13 mouse cellular contexts compared by ENCODE assay signal in genomic region chr15:31369125-31369612, GRCm38 (mm10). TPM values are rescaled to one million over a fixed set of nuclear protein-coding genes. Genes with fewer than 3 reads are reported as not detected.
DNase-seq lines count a peak whose midpoint lies in the region; ATAC-seq and TF ChIP-seq lines count a peak whose summit lies in the region.
"Had no signal": no experiment of that assay in that cellular context is flagged by ENCODE, and none has a peak within 500 bp of the region (broad histone marks: within the 10 kb centered on the region; RNA-seq: fewer than 3 reads in every experiment).

No protein-coding gene starts in this region.

- no peak for TF ChIP-seq CTCF in lung, embryonic 14.5 days (IDR thresholded peaks at IDR 0.05; ENCODE audit: low read depth)
- no peak for TF ChIP-seq CTCF in intestine, postnatal 0 days (IDR thresholded peaks at IDR 0.05; ENCODE audit: low read depth)

- no peak for ATAC-seq in forebrain, embryonic 11.5 days (replicated peaks; ENCODE audit: low FRiP score)
- no peak for ATAC-seq in lung, embryonic 14.5 days (ENCODE audit: insufficient read depth)
- ATAC-seq in neural tube, embryonic 11.5 days (ENCODE audit: insufficient read depth, low FRiP score, low TSS enrichment): no peak
- no peak for ATAC-seq in intestine, postnatal 0 days

- peak; percentile 17 for DNase-seq in forebrain, embryonic 10.5 days (ENCODE audit: extremely low spot score, low spot score)
- no peak for DNase-seq in forebrain, embryonic 11.5 days (ENCODE audit: low spot score)
- DNase-seq in lung, embryonic 14.5 days: no peak
- no peak for DNase-seq in lung, postnatal 4 days
- peak; percentile 92 for DNase-seq in MEL-GATA-1-ER (ENCODE audit: extremely low read depth, low read depth)
- peak; percentile 22 for DNase-seq in neural tube, embryonic 11.5 days (ENCODE audit: low spot score)
- no peak for DNase-seq in urinary bladder, postnatal 10 days (ENCODE audit: low spot score)
- DNase-seq: cerebellum, postnatal 36 days; kidney, adult 18-20 months; lung, adult 18-20 months; thymus, postnatal 14 days had no signal

- 12% methylated on average over 12 of the region's 12 CpGs for WGBS in forebrain, embryonic 10.5 days
- 13% methylated on average over 12 of the region's 12 CpGs for WGBS in forebrain, embryonic 11.5 days
- 6% methylated on average over 12 of the region's 12 CpGs for WGBS in lung, embryonic 14.5 days
- 11% methylated on average over 12 of the region's 12 CpGs for WGBS in neural tube, embryonic 11.5 days
- WGBS in intestine, postnatal 0 days: 22% methylated on average over 12 of the region's 12 CpGs

- no peaks in the 10 kb centered on the region for H3K36me3 ChIP-seq in forebrain, embryonic 10.5 days (replicated peaks)
- no peaks in the 10 kb centered on the region for H3K36me3 ChIP-seq in forebrain, embryonic 11.5 days (ENCODE audit: control insufficient read depth, insufficient read depth, low read length)
- no peaks in the 10 kb centered on the region for H3K36me3 ChIP-seq in lung, embryonic 14.5 days (ENCODE audit: insufficient read depth)
- H3K36me3 ChIP-seq in neural tube, embryonic 11.5 days (ENCODE audit: control insufficient read depth, insufficient read depth, low read length): no peaks in the 10 kb centered on the region
- no peaks in the 10 kb centered on the region for H3K36me3 ChIP-seq in intestine, postnatal 0 days (ENCODE audit: control insufficient read depth, insufficient read depth)

- H3K4me3 ChIP-seq in forebrain, embryonic 10.5 days: no peak overlapping the region
- H3K4me3 ChIP-seq in forebrain, embryonic 11.5 days (ENCODE audit: low read depth, low read length): no peak overlapping the region
- no peak overlapping the region for H3K4me3 ChIP-seq in lung, embryonic 14.5 days (ENCODE audit: low read depth, low read length)
- H3K4me3 ChIP-seq in neural tube, embryonic 11.5 days (ENCODE audit: low read depth, low read length): no peak overlapping the region
- H3K4me3 ChIP-seq in intestine, postnatal 0 days (ENCODE audit: low read depth, low read length): no peak overlapping the region
- H3K4me3 ChIP-seq: layer of hippocampus, adult 2 months had no signal

- peaks cover 41% of the 10 kb centered on the region for H3K4me1 ChIP-seq in forebrain, embryonic 10.5 days
- peaks cover 13% of the 10 kb centered on the region; the same call in 1 of the 2 replicates for H3K4me1 ChIP-seq in forebrain, embryonic 11.5 days (replicated peaks; ENCODE audit: control insufficient read depth, insufficient read depth, low read length)
- no peaks in the 10 kb centered on the region for H3K4me1 ChIP-seq in lung, embryonic 14.5 days (ENCODE audit: insufficient read depth)
- H3K4me1 ChIP-seq in neural tube, embryonic 11.5 days (ENCODE audit: control insufficient read depth, insufficient read depth, low read length): peaks cover 13% of the 10 kb centered on the region; the same call in 1 of the 2 replicates
- H3K4me1 ChIP-seq in intestine, postnatal 0 days (replicated peaks; ENCODE audit: control insufficient read depth, insufficient read depth, low read length): no peaks in the 10 kb centered on the region; the same call in 1 of the 2 replicates

- no peak overlapping the region for H3K9ac ChIP-seq in forebrain, embryonic 11.5 days (ENCODE audit: low read length)
- no peak overlapping the region for H3K9ac ChIP-seq in lung, embryonic 14.5 days
- no peak overlapping the region for H3K9ac ChIP-seq in neural tube, embryonic 11.5 days (ENCODE audit: low read length)
- no peak overlapping the region for H3K9ac ChIP-seq in intestine, postnatal 0 days (ENCODE audit: low read depth, low read length)

- H3K27me3 ChIP-seq in forebrain, embryonic 10.5 days (ENCODE audit: poor library complexity, severe bottlenecking): peaks cover 75% of the 10 kb centered on the region
- peaks cover 45% of the 10 kb centered on the region for H3K27me3 ChIP-seq in forebrain, embryonic 11.5 days (ENCODE audit: control insufficient read depth, insufficient read depth, low read length)
- peaks cover 48% of the 10 kb centered on the region for H3K27me3 ChIP-seq in lung, embryonic 14.5 days (ENCODE audit: insufficient read depth, low read length)
- H3K27me3 ChIP-seq in neural tube, embryonic 11.5 days (ENCODE audit: control insufficient read depth, insufficient read depth, low read length): peaks cover 49% of the 10 kb centered on the region
- H3K27me3 ChIP-seq in intestine, postnatal 0 days (replicated peaks; ENCODE audit: control insufficient read depth, insufficient read depth, low read length): peaks cover 49% of the 10 kb centered on the region

- no peaks in the 10 kb centered on the region for H3K9me3 ChIP-seq in forebrain, embryonic 10.5 days
- no peaks in the 10 kb centered on the region for H3K9me3 ChIP-seq in forebrain, embryonic 11.5 days (ENCODE audit: control insufficient read depth, low read length)
- H3K9me3 ChIP-seq in lung, embryonic 14.5 days (ENCODE audit: low read depth, low read length): no peaks in the 10 kb centered on the region
- H3K9me3 ChIP-seq in neural tube, embryonic 11.5 days (ENCODE audit: control insufficient read depth, low read length): no peaks in the 10 kb centered on the region
- no peaks in the 10 kb centered on the region for H3K9me3 ChIP-seq in intestine, postnatal 0 days (ENCODE audit: control insufficient read depth)

- H3K4me2 ChIP-seq in forebrain, embryonic 11.5 days (ENCODE audit: low read depth, low read length, severe bottlenecking): no peak overlapping the region
- H3K4me2 ChIP-seq in lung, embryonic 14.5 days: 0 out of 2 replicates have a peak overlapping the region, but pooled peaks have one; percentile 20
- no peak overlapping the region for H3K4me2 ChIP-seq in neural tube, embryonic 11.5 days (ENCODE audit: low read depth)
- H3K4me2 ChIP-seq in intestine, postnatal 0 days (replicated peaks; ENCODE audit: low read depth): no peak overlapping the region

- no peak overlapping the region for H3K27ac ChIP-seq in forebrain, embryonic 10.5 days
- H3K27ac ChIP-seq in forebrain, embryonic 11.5 days (ENCODE audit: low read depth, low read length): no peak overlapping the region
- H3K27ac ChIP-seq in lung, embryonic 14.5 days (ENCODE audit: low read depth): no peak overlapping the region
- H3K27ac ChIP-seq in neural tube, embryonic 11.5 days (ENCODE audit: low read depth, low read length): no peak overlapping the region
- no peak overlapping the region for H3K27ac ChIP-seq in intestine, postnatal 0 days (ENCODE audit: low read depth, low read length)
- H3K27ac ChIP-seq: layer of hippocampus, adult 2 months had no signal

RNA-seq across cellular contexts. Expression of gene Ankrd33b, which starts 1.6 kb away (rescaled TPM):
- 0.30 and 0.50 TPM in 2 replicates for polyA plus RNA-seq in forebrain, embryonic 10.5 days (2016; fragmentation: Nextera tagmentation; extraction: Ambion mirVana)
- 0.32 and 0.56 TPM in 2 replicates for polyA plus RNA-seq in forebrain, embryonic 11.5 days (2014; fragmentation: Nextera tagmentation; extraction: Ambion mirVana)
- polyA plus RNA-seq in lung, embryonic 14.5 days (2014; fragmentation: Nextera tagmentation; extraction: Ambion mirVana): 3.0 and 3.7 TPM in 2 replicates
- polyA plus RNA-seq in neural tube, embryonic 11.5 days (2014; fragmentation: Nextera tagmentation; extraction: Ambion mirVana): 0.78 and 1.1 TPM in 2 replicates
- polyA plus RNA-seq in intestine, postnatal 0 days (2015; fragmentation: Nextera tagmentation; extraction: Ambion mirVana): 0.25 and 0.29 TPM in 2 replicates

Comparison
In these comparisons a context has a peak if more than half of its experiments do, and no peak if none do; other contexts are left out.
1. DNase-seq: peak in forebrain, embryonic 10.5 days (single experiment), MEL-GATA-1-ER (single experiment) and neural tube, embryonic 11.5 days (single experiment); none in forebrain, embryonic 11.5 days (single experiment), lung, embryonic 14.5 days (single experiment), lung, postnatal 4 days (0 of 2) and urinary bladder, postnatal 10 days (single experiment).